Mouse (Mus musculus): ENCODE results near the gene Hbp1.

- TF ChIP-seq CTCF (IDR thresholded peaks at IDR 0.05; ENCODE audit: low read depth) (no peak), EP300 (IDR thresholded peaks at IDR 0.05; ENCODE audit: low read depth) (no peak)
Measured at GRCm38 (mm10) chr12:31876775-31877174, 73.6 kb downstream of the Hbp1 start.

Measured in liver, postnatal 0 days (tissue).